Mouse (Mus musculus): ENCODE measurements at regions not wholly inside any gene's neighbourhood (a gene's known extent, or its start where the extent isn't known, plus 50 kb on each side); places are given as distances from the start of the nearest gene placed in this dataset.

DNA sequence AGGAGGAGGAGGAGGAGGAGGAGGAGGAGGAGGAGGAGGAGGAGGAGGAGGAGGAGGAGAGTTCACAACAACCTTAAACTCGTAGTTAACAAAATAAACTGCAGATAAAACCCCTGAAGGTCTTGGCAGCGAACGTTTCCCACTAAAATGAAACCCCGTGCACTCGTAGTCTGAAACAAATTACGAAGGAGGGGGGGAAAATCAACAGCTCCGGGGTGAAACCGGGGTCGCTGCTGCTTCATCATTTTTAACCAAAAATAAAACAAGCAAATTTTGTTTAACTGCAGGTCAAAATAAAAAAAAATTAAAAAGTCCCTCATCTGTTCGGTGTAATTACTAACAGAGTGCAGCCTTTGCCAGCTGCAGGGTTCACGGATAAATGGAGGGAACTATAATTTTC is 456.5 kb upstream of the Nr2f2 start:
- H3K9me3 ChIP-seq (replicated peaks; ENCODE audit: low read length), result no peaks in the 10 kb centered on the region
- H3K4me2 ChIP-seq (ENCODE audit: low read length), result peak overlapping the region; percentile 43
- no peak for ATAC-seq (replicated peaks; ENCODE audit: low FRiP score, low read depth)
- TF ChIP-seq CTCF (IDR thresholded peaks at IDR 0.05; ENCODE audit: low read depth), result no peak
- no peaks in the 10 kb centered on the region for H3K36me3 ChIP-seq (ENCODE audit: insufficient read depth, low read length)
- H3K9ac ChIP-seq (ENCODE audit: low read depth, low read length), result no peak overlapping the region
- H3K27me3 ChIP-seq (ENCODE audit: insufficient read depth, low read length), result no peaks in the 10 kb centered on the region
- WGBS, result 13% methylated on average over 11 of the region's 11 CpGs
- H3K27ac ChIP-seq, result peak overlapping the region; percentile 80; the same call in 1 of the 2 replicates
- H3K4me3 ChIP-seq (replicated peaks; ENCODE audit: low read depth, low read length), result 0 out of 2 replicates have a peak overlapping the region, but pooled peaks have one; percentile 12
- 0 out of 2 replicates have a peak, but pooled peaks cover 5% of the 10 kb centered on the region for H3K4me1 ChIP-seq (replicated peaks; ENCODE audit: insufficient read depth, low read length)
- peak; percentile 91 for DNase-seq (ENCODE audit: low spot score)

DNA sequence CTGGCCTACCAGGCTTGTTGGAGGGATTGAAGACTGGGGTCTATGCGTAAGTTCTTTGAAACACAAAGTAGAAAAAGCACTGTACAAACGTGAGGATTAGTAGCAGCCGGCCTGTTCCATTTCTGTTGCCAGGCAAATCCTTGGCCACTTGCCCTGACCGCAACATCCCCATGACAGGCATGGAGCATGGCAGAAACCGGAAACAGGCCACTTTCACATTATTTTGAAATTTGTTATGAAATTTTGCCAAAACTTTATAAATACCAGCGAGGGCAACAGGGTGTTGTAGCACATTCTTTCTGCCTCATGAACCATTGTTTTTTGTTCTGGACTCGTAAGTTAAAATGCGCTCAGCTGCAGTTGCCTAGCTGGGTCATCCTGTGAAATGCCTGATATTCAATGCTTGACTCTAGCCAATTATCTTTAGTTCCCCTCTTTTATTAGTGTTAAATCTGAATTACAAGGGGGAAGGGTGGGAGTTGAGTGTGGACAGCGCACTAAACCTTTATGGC is 455.8 kb upstream of the Nr2f2 start:
- H3K9ac ChIP-seq (ENCODE audit: low read depth, low read length), result no peak overlapping the region
- ATAC-seq (replicated peaks; ENCODE audit: low FRiP score, low read depth) (no peak), DNase-seq (ENCODE audit: low spot score) (peak; percentile 90)
- H3K27ac ChIP-seq, result peak overlapping the region; percentile 80
- 0 out of 2 replicates have a peak, but pooled peaks cover 6% of the 10 kb centered on the region for H3K4me1 ChIP-seq (replicated peaks; ENCODE audit: insufficient read depth, low read length)
- no peaks in the 10 kb centered on the region for H3K27me3 ChIP-seq (ENCODE audit: insufficient read depth, low read length)
- no peaks in the 10 kb centered on the region for H3K36me3 ChIP-seq (ENCODE audit: insufficient read depth, low read length)
- H3K9me3 ChIP-seq (replicated peaks; ENCODE audit: low read length), result no peaks in the 10 kb centered on the region
- H3K4me3 ChIP-seq (replicated peaks; ENCODE audit: low read depth, low read length), result no peak overlapping the region
- 34% methylated on average over 9 of the region's 9 CpGs for WGBS
- H3K4me2 ChIP-seq (ENCODE audit: low read length), result peak overlapping the region; percentile 43
- no peak for TF ChIP-seq CTCF (IDR thresholded peaks at IDR 0.05; ENCODE audit: low read depth)

DNA sequence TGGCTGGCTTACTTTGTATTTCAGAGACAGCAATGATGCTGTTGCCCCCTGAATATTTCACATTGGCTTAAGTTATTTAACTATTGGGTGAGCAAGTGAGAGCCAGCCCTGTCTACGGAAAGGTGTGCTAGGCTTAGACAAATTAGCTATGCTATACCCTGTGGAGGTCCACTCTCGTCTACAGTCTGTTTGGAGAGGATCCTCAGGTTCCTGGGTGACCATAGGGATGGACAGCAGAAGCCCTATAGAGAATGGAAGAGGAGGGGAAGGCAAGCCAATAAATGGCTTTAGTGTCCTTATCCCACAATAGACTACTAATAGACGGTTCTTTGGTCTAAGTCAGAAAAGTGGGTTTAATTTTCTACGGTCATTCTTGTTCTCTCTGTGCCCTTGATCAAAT is 455.3 kb upstream of the Nr2f2 start:
- Histone ChIP-seq H3K4me3 (replicated peaks; ENCODE audit: low read depth, low read length) (no peak overlapping the region), H3K9ac (ENCODE audit: low read depth, low read length) (no peak overlapping the region), H3K4me1 (replicated peaks; ENCODE audit: insufficient read depth, low read length) (peaks cover 9% of the 10 kb centered on the region; the same call in 1 of the 2 replicates), H3K27ac (peak overlapping the region; percentile 80), H3K27me3 (ENCODE audit: insufficient read depth, low read length) (no peaks in the 10 kb centered on the region), H3K9me3 (replicated peaks; ENCODE audit: low read length) (no peaks in the 10 kb centered on the region), H3K36me3 (ENCODE audit: insufficient read depth, low read length) (no peaks in the 10 kb centered on the region), H3K4me2 (ENCODE audit: low read length) (no peak overlapping the region)
- ATAC-seq (replicated peaks; ENCODE audit: low FRiP score, low read depth), result no peak
- WGBS, result 79% methylated on average over 4 of the region's 4 CpGs
- no peak for DNase-seq (ENCODE audit: low spot score)
- TF ChIP-seq CTCF (IDR thresholded peaks at IDR 0.05; ENCODE audit: low read depth), result no peak

DNA sequence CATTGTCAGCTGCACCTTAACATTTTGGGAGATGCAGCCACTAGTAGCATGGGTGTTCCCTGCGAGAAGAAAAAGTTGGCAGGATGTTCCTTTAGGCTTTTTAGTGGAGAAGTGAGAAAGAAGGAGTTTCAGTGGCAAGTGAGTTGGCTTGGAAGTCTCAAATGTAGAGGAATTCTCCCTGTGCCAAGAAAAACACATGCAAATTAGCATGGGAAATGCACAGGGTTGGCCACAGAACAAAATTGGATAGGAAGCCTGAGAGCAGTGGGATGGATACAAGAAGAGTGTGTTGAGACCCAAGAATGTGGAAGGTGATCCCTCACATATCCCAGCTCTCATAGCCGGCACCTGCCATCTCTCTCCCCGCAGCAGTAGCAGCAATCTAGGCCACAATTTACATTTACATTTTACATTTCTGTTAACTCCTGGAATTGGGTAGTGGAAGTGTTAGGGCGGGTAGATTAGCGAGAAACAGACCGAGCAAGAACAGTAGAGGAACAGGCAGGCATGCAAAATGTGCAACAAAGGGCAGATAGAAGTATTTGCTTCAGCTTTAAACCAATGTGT is 450.9 kb upstream of the Nr2f2 start:
- peak; percentile 76 for DNase-seq (ENCODE audit: low spot score)
- Histone ChIP-seq H3K27ac (no peak overlapping the region), H3K4me1 (replicated peaks; ENCODE audit: insufficient read depth, low read length) (peaks cover 9% of the 10 kb centered on the region; the same call in 1 of the 2 replicates), H3K27me3 (ENCODE audit: insufficient read depth, low read length) (no peaks in the 10 kb centered on the region), H3K9ac (ENCODE audit: low read depth, low read length) (no peak overlapping the region), H3K4me2 (ENCODE audit: low read length) (no peak overlapping the region), H3K36me3 (ENCODE audit: insufficient read depth, low read length) (no peaks in the 10 kb centered on the region), H3K4me3 (replicated peaks; ENCODE audit: low read depth, low read length) (no peak overlapping the region), H3K9me3 (replicated peaks; ENCODE audit: low read length) (no peaks in the 10 kb centered on the region)
- TF ChIP-seq CTCF (IDR thresholded peaks at IDR 0.05; ENCODE audit: low read depth), result no peak
- no peak for ATAC-seq (replicated peaks; ENCODE audit: low FRiP score, low read depth)
- WGBS, result 59% methylated on average over 6 of the region's 6 CpGs

DNA sequence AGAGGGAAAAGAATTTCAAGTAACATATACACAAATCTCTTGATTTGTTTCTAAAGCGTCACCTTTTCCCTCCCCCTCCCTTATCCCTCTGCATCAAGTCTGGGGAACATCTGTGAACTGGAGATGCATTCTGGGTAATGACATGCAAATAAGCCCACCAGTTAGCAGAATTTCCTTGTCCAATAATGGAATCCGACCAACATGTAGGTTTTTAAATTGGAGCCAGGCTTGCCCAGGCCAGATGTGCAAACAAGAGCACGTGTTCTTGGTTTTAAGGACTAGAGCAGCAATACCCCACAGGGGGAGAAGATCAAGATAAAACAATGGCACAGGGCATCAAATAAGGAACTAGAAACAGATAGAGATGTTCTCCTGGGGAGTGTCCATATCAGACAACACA is 447.9 kb upstream of the Nr2f2 start:
- no peaks in the 10 kb centered on the region for H3K9me3 ChIP-seq (replicated peaks; ENCODE audit: low read length)
- no peak overlapping the region for H3K4me3 ChIP-seq (replicated peaks; ENCODE audit: low read depth, low read length)
- H3K27me3 ChIP-seq (ENCODE audit: insufficient read depth, low read length), result no peaks in the 10 kb centered on the region
- no peak for TF ChIP-seq CTCF (IDR thresholded peaks at IDR 0.05; ENCODE audit: low read depth)
- H3K4me1 ChIP-seq (replicated peaks; ENCODE audit: insufficient read depth, low read length), result peaks cover 4% of the 10 kb centered on the region; the same call in 1 of the 2 replicates
- peak overlapping the region; percentile 56 for H3K27ac ChIP-seq
- DNase-seq (ENCODE audit: low spot score) (no peak), ATAC-seq (replicated peaks; ENCODE audit: low FRiP score, low read depth) (no peak)
- no peaks in the 10 kb centered on the region for H3K36me3 ChIP-seq (ENCODE audit: insufficient read depth, low read length)
- 76% methylated on average over 3 of the region's 3 CpGs for WGBS
- H3K9ac ChIP-seq (ENCODE audit: low read depth, low read length), result no peak overlapping the region
- no peak overlapping the region for H3K4me2 ChIP-seq (ENCODE audit: low read length)

DNA sequence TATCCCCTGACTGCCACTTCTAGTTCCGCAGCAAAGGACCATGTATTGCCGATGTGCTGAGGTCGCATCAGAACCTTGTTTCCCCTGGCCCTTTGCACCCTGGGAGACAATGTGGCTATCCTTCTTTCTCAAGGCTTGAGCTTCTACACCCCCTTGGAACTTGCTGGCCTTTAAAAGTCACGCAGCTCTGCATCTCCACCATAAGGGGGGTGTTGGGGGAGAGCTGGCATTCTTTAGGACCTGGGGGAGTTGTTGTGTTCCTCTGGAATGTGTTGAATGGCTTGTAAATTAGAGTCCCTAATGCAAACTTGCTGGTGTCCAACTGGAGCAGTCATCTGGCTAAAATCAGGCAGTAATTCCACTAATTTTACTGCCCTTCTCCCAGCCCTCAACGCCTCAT is 446.6 kb upstream of the Nr2f2 start:
- no peak overlapping the region for H3K9ac ChIP-seq (ENCODE audit: low read depth, low read length)
- no peaks in the 10 kb centered on the region for H3K27me3 ChIP-seq (ENCODE audit: insufficient read depth, low read length)
- no peak overlapping the region for H3K4me2 ChIP-seq (ENCODE audit: low read length)
- ATAC-seq (replicated peaks; ENCODE audit: low FRiP score, low read depth), result peak; percentile 76
- no peaks in the 10 kb centered on the region for H3K9me3 ChIP-seq (replicated peaks; ENCODE audit: low read length)
- TF ChIP-seq CTCF (IDR thresholded peaks at IDR 0.05; ENCODE audit: low read depth), result no peak
- H3K4me1 ChIP-seq (replicated peaks; ENCODE audit: insufficient read depth, low read length), result peaks cover 4% of the 10 kb centered on the region; the same call in 1 of the 2 replicates
- peak overlapping the region; percentile 47 for H3K27ac ChIP-seq
- DNase-seq (ENCODE audit: low spot score), result peak; percentile 93
- 38% methylated on average over 5 of the region's 5 CpGs for WGBS
- no peaks in the 10 kb centered on the region for H3K36me3 ChIP-seq (ENCODE audit: insufficient read depth, low read length)
- no peak overlapping the region for H3K4me3 ChIP-seq (replicated peaks; ENCODE audit: low read depth, low read length)

Measured in kidney, postnatal 0 days (tissue).